Mouse (Mus musculus) ES-Bruce4 (cell line): ENCODE data around the gene Arl5b.

ENCODE experiments used
- CTCF ChIP-seq: IDR thresholded peaks from one replicate; pipeline ENCODE4 v1.8.1; 2011; ENCODE audit warnings: low read depth, low read length
- POLR2A ChIP-seq: IDR thresholded peaks from one replicate; pipeline ENCODE4 v1.8.1; 2011; ENCODE audit warnings: low read length; ENCODE audit not compliant: insufficient read depth

- TF ChIP-seq CTCF (no peak), POLR2A (no peak)
Observed at GRCm38 (mm10) chr2:15008072-15008471, 41.1 kb upstream of the Arl5b start.
